Mouse (Mus musculus) forebrain, embryonic 15.5 days (tissue): ENCODE data around the gene Map3k12. TPM values are rescaled to one million over a fixed set of nuclear protein-coding genes. Genes with fewer than 3 reads are reported as not detected.

Source experiments
- ATAC-seq: fragments of 200-750 bp; cut with Nextera tagmentation; replicated peaks from 2 replicates; pipeline ENCODE4 v1.8.0; 2017; ENCODE audit warnings: mild to moderate bottlenecking, moderate TSS enrichment, moderate library complexity
- H3K27ac ChIP-seq: fragments of 300-500 bp; sonication (generic); replicated peaks from 2 replicates; pipeline ENCODE4 v1.5.1; 2015; ENCODE audit warnings: mild to moderate bottlenecking, inconsistent platforms
- H3K27me3 ChIP-seq: fragments of 300-500 bp; sonication (generic); 2 replicates; pipeline ENCODE4 v1.6.1; 2015; ENCODE audit warnings: inconsistent platforms
- H3K36me3 ChIP-seq: fragments of 300-500 bp; sonication (generic); 2 replicates; pipeline ENCODE4 v1.6.1; 2015; ENCODE audit warnings: mild to moderate bottlenecking, inconsistent platforms
- H3K4me1 ChIP-seq: fragments of 300-500 bp; sonication (generic); 2 replicates; pipeline ENCODE4 v1.6.1; 2015; ENCODE audit warnings: inconsistent platforms
- H3K4me2 ChIP-seq: fragments of 300-500 bp; sonication (generic); replicated peaks from 2 replicates; pipeline ENCODE4 v1.6.1; 2015; ENCODE audit warnings: mild to moderate bottlenecking, inconsistent platforms
- H3K4me3 ChIP-seq: fragments of 300-500 bp; sonication (generic); 2 replicates; pipeline ENCODE4 v1.5.1; 2015; ENCODE audit warnings: mild to moderate bottlenecking, inconsistent platforms
- H3K9ac ChIP-seq: fragments of 300-500 bp; sonication (generic); replicated peaks from 2 replicates; pipeline ENCODE4 v1.6.1; 2015; ENCODE audit warnings: mild to moderate bottlenecking, inconsistent platforms
- H3K9me3 ChIP-seq: fragments of 300-500 bp; sonication (generic); 2 replicates; pipeline ENCODE4 v1.6.1; 2016; ENCODE audit warnings: inconsistent platforms
- WGBS: fragments of 180-500 bp; shearing (Covaris S2); methylation state at CpG from one replicate; pipeline ENCODE4 v1.1.7; 2015; ENCODE audit warnings: mixed read lengths; 5-methylcytosine and 5-hydroxymethylcytosine counted together
- polyA plus RNA-seq: library from polyadenylated mRNA; unstranded; fragments of >200 nt; fragmentation: Nextera tagmentation; extraction: Ambion mirVana; gene quantifications from 2 replicates; pipeline ENCODE4 v1.2.1, GENCODE M21; 2015

The Map3k12 gene
- polyA plus RNA-seq, 1 experiment from 2014 or later: 55.9 TPM

GRCm38 (mm10) chr15:102507561-102507960 is 9.3 kb downstream of the Map3k12 start:
- no peak overlapping the region for H3K4me3 ChIP-seq
- no peaks in the 10 kb centered on the region for H3K27me3 ChIP-seq
- peaks cover 34% of the 10 kb centered on the region for H3K4me1 ChIP-seq
- no peak overlapping the region for H3K9ac ChIP-seq
- no peak overlapping the region for H3K4me2 ChIP-seq
- no peaks in the 10 kb centered on the region for H3K9me3 ChIP-seq
- ATAC-seq: no peak
- peaks cover 38% of the 10 kb centered on the region for H3K36me3 ChIP-seq
- H3K27ac ChIP-seq: no peak overlapping the region

GRCm38 (mm10) chr15:102506864-102507263 is 10.0 kb downstream of the Map3k12 start:
- no peak overlapping the region for H3K4me2 ChIP-seq
- H3K36me3 ChIP-seq: peaks cover 45% of the 10 kb centered on the region
- no peaks in the 10 kb centered on the region for H3K9me3 ChIP-seq
- WGBS: 96% methylated on average over 1 of the region's 1 CpGs
- H3K27me3 ChIP-seq: no peaks in the 10 kb centered on the region
- no peak overlapping the region for H3K9ac ChIP-seq
- ATAC-seq: no peak
- H3K4me1 ChIP-seq: peaks cover 27% of the 10 kb centered on the region
- H3K4me3 ChIP-seq: no peak overlapping the region
- H3K27ac ChIP-seq: no peak overlapping the region

GRCm38 (mm10) chr15:102506464-102506830 is 10.4 kb downstream of the Map3k12 start:
- WGBS: 75% methylated on average over 2 of the region's 2 CpGs
- no peak overlapping the region for H3K4me3 ChIP-seq
- peaks cover 23% of the 10 kb centered on the region for H3K4me1 ChIP-seq
- H3K36me3 ChIP-seq: peaks cover 49% of the 10 kb centered on the region
- no peak overlapping the region for H3K9ac ChIP-seq
- H3K27ac ChIP-seq: no peak overlapping the region
- H3K4me2 ChIP-seq: no peak overlapping the region
- ATAC-seq: no peak
- no peaks in the 10 kb centered on the region for H3K9me3 ChIP-seq
- H3K27me3 ChIP-seq: no peaks in the 10 kb centered on the region

DNA sequence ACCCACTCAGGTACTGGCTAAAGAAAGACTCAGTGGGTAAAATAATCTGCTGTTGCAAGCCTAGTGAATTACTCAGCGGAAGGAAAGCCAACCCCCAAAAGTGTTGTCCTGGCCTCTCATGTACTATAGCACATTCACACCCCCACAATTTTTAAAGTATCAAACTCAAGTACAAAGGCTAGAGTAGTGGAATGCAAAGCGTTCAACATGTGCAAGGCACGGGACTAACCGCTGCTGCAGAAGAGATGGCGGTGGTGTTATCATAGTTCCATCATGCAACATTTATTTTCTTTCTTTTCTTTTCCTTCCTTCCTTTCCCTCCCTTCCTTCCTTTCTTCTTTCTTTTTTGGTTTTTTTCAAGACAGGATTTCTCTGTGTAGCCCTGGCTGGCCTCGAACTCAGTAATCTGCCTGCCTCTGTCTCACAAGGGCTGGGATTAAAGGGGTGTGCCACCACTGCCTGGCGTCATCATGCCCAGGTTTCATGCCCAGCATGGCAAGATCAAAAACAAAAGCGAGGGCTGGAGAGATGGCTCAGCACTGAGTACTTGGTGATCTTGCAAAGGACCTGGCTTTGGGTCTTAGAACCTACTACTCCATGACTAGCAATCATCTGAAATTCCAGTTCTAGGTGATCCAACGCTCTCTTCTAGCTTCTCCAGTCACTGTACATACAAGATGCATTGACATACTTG is 10.9 kb downstream of the Map3k12 start:
- H3K4me1 ChIP-seq: peaks cover 18% of the 10 kb centered on the region
- H3K9me3 ChIP-seq: no peaks in the 10 kb centered on the region
- no peak overlapping the region for H3K9ac ChIP-seq
- no peak overlapping the region for H3K4me3 ChIP-seq
- no peak overlapping the region for H3K27ac ChIP-seq
- WGBS: 88% methylated on average over 9 of the region's 9 CpGs
- no peak overlapping the region for H3K4me2 ChIP-seq
- peaks cover 54% of the 10 kb centered on the region for H3K36me3 ChIP-seq
- no peak for ATAC-seq
- H3K27me3 ChIP-seq: no peaks in the 10 kb centered on the region

GRCm38 (mm10) chr15:102505073-102505769 is 11.6 kb downstream of the Map3k12 start:
- WGBS: 76% methylated on average over 12 of the region's 12 CpGs

GRCm38 (mm10) chr15:102503924-102504782 is 12.7 kb downstream of the Map3k12 start:
- no peaks in the 10 kb centered on the region for H3K27me3 ChIP-seq
- no peak overlapping the region for H3K4me2 ChIP-seq
- no peaks in the 10 kb centered on the region for H3K9me3 ChIP-seq
- no peak overlapping the region for H3K9ac ChIP-seq
- WGBS: 90% methylated on average over 9 of the region's 9 CpGs
- H3K36me3 ChIP-seq: peaks cover 72% of the 10 kb centered on the region
- no peak overlapping the region for H3K4me3 ChIP-seq
- peaks cover 2% of the 10 kb centered on the region for H3K4me1 ChIP-seq
- no peak overlapping the region for H3K27ac ChIP-seq
- no peak for ATAC-seq

More at GRCm38 (mm10) chr15:102505073-102505769, 11.6 kb downstream of the Map3k12 start:
- Histone ChIP-seq H3K4me3 (no peak overlapping the region), H3K9ac (no peak overlapping the region), H3K4me2 (no peak overlapping the region), H3K9me3 (no peaks in the 10 kb centered on the region), H3K27ac (no peak overlapping the region), H3K4me1 (peaks cover 12% of the 10 kb centered on the region), H3K36me3 (peaks cover 61% of the 10 kb centered on the region), H3K27me3 (no peaks in the 10 kb centered on the region)
- no peak for ATAC-seq

- no peaks in the 10 kb centered on the region for H3K9me3 ChIP-seq
- no peak within 1 kb of the TSS for H3K9ac ChIP-seq
- no peak for ATAC-seq
- H3K4me2 ChIP-seq: no peak within 1 kb of the TSS
- peaks cover 76% of the 10 kb centered on the region for H3K36me3 ChIP-seq
- no peaks in the 10 kb centered on the region for H3K27me3 ChIP-seq
- H3K4me3 ChIP-seq: no peak within 1 kb of the TSS
- 100% methylated on average over 1 of the region's 1 CpGs for WGBS
- no peak within 1 kb of the TSS for H3K27ac ChIP-seq
- no peaks in the 10 kb centered on the region for H3K4me1 ChIP-seq
Observed at GRCm38 (mm10) chr15:102503447-102503846, 13.4 kb downstream of the Map3k12 start, which contains the start of gene Gm10337. TSS of gene Gm10337 (plus strand) at chr15:102503722.

- H3K36me3 ChIP-seq: peaks cover 82% of the 10 kb centered on the region
- no peak for ATAC-seq
- H3K27me3 ChIP-seq: no peaks in the 10 kb centered on the region
- no peaks in the 10 kb centered on the region for H3K4me1 ChIP-seq
- no peaks in the 10 kb centered on the region for H3K9me3 ChIP-seq
- H3K4me2 ChIP-seq: no peak overlapping the region
- H3K4me3 ChIP-seq: no peak overlapping the region
- 76% methylated on average over 9 of the region's 9 CpGs for WGBS
- no peak overlapping the region for H3K9ac ChIP-seq
- no peak overlapping the region for H3K27ac ChIP-seq
Observed at GRCm38 (mm10) chr15:102502254-102502840, 14.5 kb downstream of the Map3k12 start.

DNA sequence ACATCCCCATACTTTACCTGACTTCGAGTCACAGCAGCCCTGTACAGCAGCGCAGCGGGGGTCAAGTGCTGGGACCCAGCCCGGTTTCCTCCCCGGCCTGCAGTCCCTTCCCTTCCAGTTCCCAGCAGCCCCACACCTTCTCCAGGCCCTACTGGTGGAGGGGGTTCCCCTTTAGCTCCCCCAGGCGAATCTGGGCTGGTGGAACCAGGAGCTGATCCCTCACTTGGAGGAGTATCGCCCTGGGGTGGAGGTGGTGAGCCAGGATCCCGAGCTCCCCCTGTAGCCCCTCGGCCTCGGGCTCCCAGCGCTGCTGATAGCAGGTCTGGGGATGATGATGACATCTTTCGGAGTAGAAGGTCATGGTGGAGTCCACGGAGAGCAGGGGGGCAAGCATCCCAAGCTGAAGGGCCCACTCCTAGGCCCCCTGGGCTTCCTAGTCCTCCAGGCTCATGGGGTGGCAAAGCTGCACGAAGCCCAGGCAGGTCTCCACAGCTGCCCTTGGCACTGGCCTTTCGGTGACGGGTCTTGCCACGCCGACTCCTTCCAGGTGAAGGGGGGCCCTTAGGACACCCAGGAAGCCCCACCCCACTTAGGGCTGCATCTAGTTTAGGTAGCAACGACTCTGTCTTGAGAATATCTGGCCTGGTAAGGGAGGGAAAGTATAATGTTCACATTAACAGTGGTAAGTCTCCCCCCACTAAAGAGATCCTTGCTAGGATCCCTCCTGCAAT is 15.6 kb downstream of the Map3k12 start:
- peaks cover 90% of the 10 kb centered on the region for H3K36me3 ChIP-seq
- ATAC-seq: peak; percentile 14; the same call in 1 of the 2 replicates
- H3K27me3 ChIP-seq: no peaks in the 10 kb centered on the region
- no peak overlapping the region for H3K27ac ChIP-seq
- H3K4me3 ChIP-seq: no peak overlapping the region
- H3K4me1 ChIP-seq: no peaks in the 10 kb centered on the region
- H3K9me3 ChIP-seq: no peaks in the 10 kb centered on the region
- 88% methylated on average over 19 of the region's 19 CpGs for WGBS
- no peak overlapping the region for H3K9ac ChIP-seq
- no peak overlapping the region for H3K4me2 ChIP-seq

- Histone ChIP-seq H3K4me3 (no peak overlapping the region), H3K9ac (no peak overlapping the region), H3K4me2 (no peak overlapping the region), H3K27me3 (no peaks in the 10 kb centered on the region), H3K36me3 (peaks cover 90% of the 10 kb centered on the region), H3K4me1 (no peaks in the 10 kb centered on the region), H3K9me3 (no peaks in the 10 kb centered on the region), H3K27ac (no peak overlapping the region)
- 90% methylated on average over 5 of the region's 5 CpGs for WGBS
- ATAC-seq: no peak
Observed at GRCm38 (mm10) chr15:102500479-102500878, 16.4 kb downstream of the Map3k12 start.

DNA sequence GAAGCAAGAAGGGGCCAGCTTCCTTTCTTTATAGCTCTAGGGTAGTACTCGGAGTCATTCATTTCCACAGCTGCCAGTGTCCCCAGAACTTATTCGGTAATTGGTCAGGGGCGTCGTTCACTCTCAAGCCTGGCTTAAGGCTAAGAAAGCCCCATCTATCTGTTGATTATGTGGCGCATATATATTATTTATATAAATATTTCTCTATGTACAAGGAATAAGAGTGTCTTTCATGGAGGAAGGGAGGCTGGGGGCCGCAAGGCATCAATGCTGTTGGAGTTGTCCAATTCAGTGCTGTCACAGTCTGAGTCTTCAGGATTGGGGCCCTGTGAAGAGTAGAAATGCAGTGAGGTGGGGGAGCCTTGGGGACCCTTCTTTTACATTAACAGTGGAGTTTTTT is 17.0 kb downstream of the Map3k12 start:
- H3K4me1 ChIP-seq: no peaks in the 10 kb centered on the region
- no peak overlapping the region for H3K4me2 ChIP-seq
- no peaks in the 10 kb centered on the region for H3K9me3 ChIP-seq
- no peak overlapping the region for H3K4me3 ChIP-seq
- H3K36me3 ChIP-seq: peaks cover 90% of the 10 kb centered on the region
- ATAC-seq: no peak
- H3K27ac ChIP-seq: no peak overlapping the region
- no peaks in the 10 kb centered on the region for H3K27me3 ChIP-seq
- H3K9ac ChIP-seq: no peak overlapping the region
- WGBS: 89% methylated on average over 6 of the region's 6 CpGs
